Mouse (Mus musculus) heart, embryonic 16.5 days (tissue): ENCODE measurements around the gene AU022252. TPM values are rescaled to one million over a fixed set of nuclear protein-coding genes. Genes with fewer than 3 reads are reported as not detected.

Source experiments
- ATAC-seq: fragments of 200-750 bp; cut with Nextera tagmentation; replicated peaks from 2 replicates; pipeline ENCODE4 v1.8.0; 2017; ENCODE audit warnings: moderate number of reproducible peaks; ENCODE audit not compliant: insufficient read depth, low FRiP score; ENCODE audit errors: extremely low read depth
- H3K27ac ChIP-seq: fragments of 300-500 bp; sonication (generic); 2 replicates; pipeline ENCODE4 v1.5.1; 2014; ENCODE audit warnings: mild to moderate bottlenecking, low read length, control low read depth, moderate library complexity
- H3K27me3 ChIP-seq: fragments of 300-500 bp; sonication (generic); 2 replicates; pipeline ENCODE4 v1.6.1; 2014; ENCODE audit warnings: low read length, mixed read lengths; ENCODE audit not compliant: control insufficient read depth, insufficient read depth
- H3K36me3 ChIP-seq: fragments of 300-500 bp; sonication (generic); 2 replicates; pipeline ENCODE4 v1.6.1; 2014; ENCODE audit not compliant: control insufficient read depth, insufficient read depth
- H3K4me1 ChIP-seq: fragments of 300-500 bp; sonication (generic); 2 replicates; pipeline ENCODE4 v1.6.1; 2014; ENCODE audit warnings: low read length, mixed read lengths; ENCODE audit not compliant: control insufficient read depth, insufficient read depth
- H3K4me2 ChIP-seq: fragments of 300-500 bp; sonication (generic); 2 replicates; pipeline ENCODE4 v1.6.1; 2014; ENCODE audit warnings: low read depth, mild to moderate bottlenecking, control low read depth, low read length
- H3K4me3 ChIP-seq: fragments of 300-500 bp; sonication (generic); 2 replicates; pipeline ENCODE4 v1.5.1; 2014; ENCODE audit warnings: mild to moderate bottlenecking, control low read depth, low read length
- H3K9ac ChIP-seq: fragments of 300-500 bp; sonication (generic); 2 replicates; pipeline ENCODE4 v1.6.1; 2014; ENCODE audit warnings: low read length, control low read depth
- H3K9me3 ChIP-seq: fragments of 300-500 bp; sonication (generic); replicated peaks from 2 replicates; pipeline ENCODE4 v1.6.1; 2016; ENCODE audit warnings: low read length; ENCODE audit not compliant: control insufficient read depth
- WGBS: fragments of 180-500 bp; shearing (Covaris S2); extraction: QIAGEN DNeasy Blood & Tissue Kit; methylation state at CpG from one replicate; pipeline ENCODE4 v1.1.7; 2014; 5-methylcytosine and 5-hydroxymethylcytosine counted together
- polyA plus RNA-seq: library from polyadenylated mRNA; unstranded; fragments of >200 nt; fragmentation: Nextera tagmentation; extraction: Ambion mirVana; gene quantifications from 2 replicates; pipeline ENCODE4 v1.2.1, GENCODE M21; 2015

Gene AU022252
- polyA plus RNA-seq, 1 experiment from 2014 or later: 23.4 TPM

- peak overlapping the region; percentile 86 for H3K4me3 ChIP-seq
- peak overlapping the region; percentile 76 for H3K4me2 ChIP-seq
- peaks cover 2% of the 10 kb centered on the region for H3K36me3 ChIP-seq
- H3K27ac ChIP-seq: peak overlapping the region; percentile 68
- H3K9me3 ChIP-seq: no peaks in the 10 kb centered on the region
- peak; percentile 12; the same call in 1 of the 2 replicates for ATAC-seq
- H3K9ac ChIP-seq: peak overlapping the region; percentile 87
- 10% methylated on average over 16 of the region's 18 CpGs for WGBS
- no peaks in the 10 kb centered on the region for H3K27me3 ChIP-seq
- H3K4me1 ChIP-seq: peaks cover 13% of the 10 kb centered on the region; the same call in 1 of the 2 replicates
These were observed 36.8 kb downstream of the AU022252 start for GRCm38 (mm10) chr4:119195582-119196320.

DNA sequence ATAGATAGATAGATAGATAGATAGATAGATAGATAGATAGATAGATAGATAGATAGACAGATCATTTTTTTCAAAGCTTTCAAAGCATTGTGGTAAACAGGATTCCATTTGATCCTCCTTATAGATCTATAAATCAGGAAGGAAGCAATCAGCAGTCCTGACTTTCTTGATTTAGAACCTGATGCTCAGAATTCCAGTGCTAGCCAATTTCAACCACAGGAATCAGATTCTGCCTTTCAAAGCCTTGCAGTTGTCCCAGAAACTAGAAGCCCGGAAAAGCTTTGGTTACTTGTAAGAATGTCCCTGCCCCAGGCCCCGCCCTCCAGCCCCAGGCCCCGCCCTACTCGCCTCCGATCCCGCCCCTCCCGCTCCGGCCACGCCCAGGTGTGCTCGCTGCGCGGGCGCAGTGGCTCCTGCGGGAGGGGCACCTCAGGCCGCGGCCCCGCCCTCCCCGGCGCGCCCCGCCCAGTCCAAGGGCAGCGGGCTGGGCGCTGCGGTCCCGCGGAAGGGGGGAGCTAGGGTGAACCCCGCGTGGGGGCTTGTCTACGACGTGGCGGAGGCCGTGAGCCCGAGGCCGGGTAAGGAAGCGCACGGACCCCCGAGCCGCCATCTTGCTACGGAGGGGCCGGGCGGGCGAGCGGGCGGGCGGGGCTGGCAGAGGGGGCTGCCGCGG, 37.5 kb downstream of the AU022252 start, which contains the start of gene Svbp:
TSS of gene Svbp (plus strand) at position 398 of the 673 bp plus-strand sequence.
- under 1% methylated on average over 33 of the region's 47 CpGs for WGBS
- peak within 1 kb of the TSS; percentile 68 for H3K27ac ChIP-seq
- H3K36me3 ChIP-seq: peaks cover 2% of the 10 kb centered on the region; the same call in 1 of the 2 replicates
- H3K4me3 ChIP-seq: peak within 1 kb of the TSS; percentile 86
- H3K9ac ChIP-seq: peak within 1 kb of the TSS; percentile 87
- peak within 1 kb of the TSS; percentile 76 for H3K4me2 ChIP-seq
- H3K4me1 ChIP-seq: peaks cover 13% of the 10 kb centered on the region; the same call in 1 of the 2 replicates
- H3K27me3 ChIP-seq: no peaks in the 10 kb centered on the region
- H3K9me3 ChIP-seq: no peaks in the 10 kb centered on the region
- peak; percentile 95 for ATAC-seq

DNA sequence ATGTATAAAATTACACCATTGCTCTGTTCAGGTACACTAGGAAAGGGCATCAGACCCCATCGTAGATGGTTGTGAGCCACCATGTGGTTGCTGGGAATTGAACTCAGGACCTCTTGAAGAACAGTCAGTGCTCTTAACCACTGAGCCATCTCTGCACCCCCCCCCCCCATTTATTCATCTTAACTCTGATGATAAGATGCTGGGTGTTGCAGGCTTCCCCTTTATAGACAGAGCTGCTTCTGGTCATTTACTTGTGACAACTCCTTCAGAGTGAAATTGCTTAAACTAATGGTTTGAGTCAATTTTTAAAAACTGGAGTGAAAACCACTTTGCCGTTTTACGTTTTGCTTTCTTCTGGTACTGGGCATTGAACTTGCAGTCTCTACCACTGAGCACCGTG, 39.8 kb downstream of the AU022252 start:
- H3K27me3 ChIP-seq: no peaks in the 10 kb centered on the region
- ATAC-seq: no peak
- H3K4me2 ChIP-seq: no peak overlapping the region
- peaks cover 13% of the 10 kb centered on the region; the same call in 1 of the 2 replicates for H3K4me1 ChIP-seq
- no peak overlapping the region for H3K9ac ChIP-seq
- no peaks in the 10 kb centered on the region for H3K36me3 ChIP-seq
- 84% methylated on average over 4 of the region's 4 CpGs for WGBS
- no peaks in the 10 kb centered on the region for H3K9me3 ChIP-seq
- no peak overlapping the region for H3K27ac ChIP-seq
- no peak overlapping the region for H3K4me3 ChIP-seq

DNA sequence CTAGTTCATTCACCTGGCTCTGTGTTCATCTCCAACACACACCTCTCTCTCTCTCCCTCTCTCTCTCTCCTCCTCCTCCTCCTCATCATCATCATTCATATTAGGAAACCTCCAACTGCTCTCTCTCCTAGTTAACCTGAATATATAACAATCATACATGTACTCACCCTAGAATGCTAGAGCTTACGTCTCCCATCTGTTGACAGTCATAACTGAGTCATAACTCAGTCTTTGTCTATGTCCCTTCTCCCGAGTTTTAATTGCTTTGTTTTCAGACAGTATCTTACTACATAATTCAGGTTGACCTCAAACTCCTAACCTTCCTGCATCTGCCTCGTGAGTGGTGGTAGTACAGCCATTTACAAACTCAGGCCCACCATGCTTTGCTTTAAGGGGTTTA, 41.2 kb downstream of the AU022252 start:
- H3K27me3 ChIP-seq: no peaks in the 10 kb centered on the region
- H3K4me3 ChIP-seq: no peak overlapping the region
- no peak overlapping the region for H3K4me2 ChIP-seq
- no peaks in the 10 kb centered on the region for H3K36me3 ChIP-seq
- H3K27ac ChIP-seq: no peak overlapping the region
- H3K4me1 ChIP-seq: peaks cover 7% of the 10 kb centered on the region; the same call in 1 of the 2 replicates
- H3K9ac ChIP-seq: no peak overlapping the region
- no peak for ATAC-seq
- no peaks in the 10 kb centered on the region for H3K9me3 ChIP-seq
- 62% methylated on average over 3 of the region's 3 CpGs for WGBS

DNA sequence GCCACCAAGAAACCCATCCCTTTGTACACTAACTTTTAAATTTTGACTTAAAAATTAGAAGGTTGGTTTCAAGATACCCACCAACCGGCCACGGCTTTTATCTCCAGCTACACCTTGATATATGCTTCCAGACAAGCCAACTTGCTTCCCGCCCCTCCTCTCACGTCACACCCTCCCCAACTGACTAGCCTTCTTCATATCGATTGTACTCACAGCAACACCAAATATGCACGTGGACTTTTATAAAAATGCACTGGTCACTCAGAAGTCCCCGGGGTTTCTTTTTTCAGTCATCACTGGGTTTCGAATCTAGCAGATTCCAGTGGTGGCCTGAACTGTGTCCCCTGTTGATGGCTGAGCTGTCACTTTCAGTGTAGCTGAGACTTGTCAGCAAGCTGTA, 41.9 kb downstream of the AU022252 start:
- Histone ChIP-seq H3K27me3 (no peaks in the 10 kb centered on the region), H3K9me3 (no peaks in the 10 kb centered on the region), H3K4me3 (no peak overlapping the region), H3K27ac (no peak overlapping the region), H3K9ac (no peak overlapping the region), H3K4me2 (no peak overlapping the region), H3K36me3 (no peaks in the 10 kb centered on the region), H3K4me1 (peaks cover 4% of the 10 kb centered on the region; the same call in 1 of the 2 replicates)
- ATAC-seq: no peak
- 66% methylated on average over 8 of the region's 8 CpGs for WGBS

DNA sequence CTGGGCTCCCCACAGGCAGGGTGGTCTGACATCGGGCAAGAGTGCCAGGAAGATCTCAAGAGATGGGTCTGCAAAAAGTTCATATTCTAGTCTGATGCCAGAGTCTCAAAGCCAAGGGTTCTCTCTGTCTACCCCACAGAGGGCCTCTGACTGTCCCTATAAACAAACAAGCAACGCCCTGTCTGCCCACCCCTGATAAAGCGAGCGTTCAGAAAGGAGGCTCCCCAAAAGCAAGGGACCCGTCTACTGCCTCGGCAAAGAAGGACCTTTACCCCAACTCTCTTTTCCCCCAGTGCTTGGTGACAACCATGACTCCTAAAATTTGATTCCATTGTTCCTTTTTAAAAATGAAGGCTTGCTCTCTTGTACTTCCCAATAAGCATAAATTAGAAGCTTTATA, 42.6 kb downstream of the AU022252 start, which contains the start of gene Ermap:
TSS of gene Ermap (minus strand) at position 148 of the 400 bp plus-strand sequence.
- no peaks in the 10 kb centered on the region for H3K27me3 ChIP-seq
- H3K9me3 ChIP-seq: no peaks in the 10 kb centered on the region
- H3K4me2 ChIP-seq: no peak within 1 kb of the TSS
- 58% methylated on average over 6 of the region's 6 CpGs for WGBS
- H3K36me3 ChIP-seq: no peaks in the 10 kb centered on the region
- H3K27ac ChIP-seq: no peak within 1 kb of the TSS
- H3K9ac ChIP-seq: no peak within 1 kb of the TSS
- H3K4me3 ChIP-seq: no peak within 1 kb of the TSS
- peaks cover 4% of the 10 kb centered on the region; the same call in 1 of the 2 replicates for H3K4me1 ChIP-seq
- no peak for ATAC-seq

- no peak for ATAC-seq
- H3K27me3 ChIP-seq: no peaks in the 10 kb centered on the region
- no peak overlapping the region for H3K4me3 ChIP-seq
- peaks cover 4% of the 10 kb centered on the region; the same call in 1 of the 2 replicates for H3K4me1 ChIP-seq
- H3K4me2 ChIP-seq: no peak overlapping the region
- whole genome bisulfite sequencing: 77% methylated on average over 6 of the region's 6 CpGs
- H3K27ac ChIP-seq: no peak overlapping the region
- no peak overlapping the region for H3K9ac ChIP-seq
- H3K36me3 ChIP-seq: no peaks in the 10 kb centered on the region
- H3K9me3 ChIP-seq: no peaks in the 10 kb centered on the region
These were observed 43.1 kb downstream of the AU022252 start for GRCm38 (mm10) chr4:119189392-119189791.

- no peaks in the 10 kb centered on the region for H3K36me3 ChIP-seq
- peak overlapping the region; percentile 34 for H3K4me2 ChIP-seq
- peaks cover 4% of the 10 kb centered on the region; the same call in 1 of the 2 replicates for H3K4me1 ChIP-seq
- H3K27ac ChIP-seq: no peak overlapping the region; the same call in 1 of the 2 replicates
- no peaks in the 10 kb centered on the region for H3K9me3 ChIP-seq
- no peak for ATAC-seq
- no peak overlapping the region for H3K9ac ChIP-seq
- no peaks in the 10 kb centered on the region for H3K27me3 ChIP-seq
- WGBS: 32% methylated on average over 11 of the region's 11 CpGs
- H3K4me3 ChIP-seq: peak overlapping the region; percentile 4; the same call in 1 of the 2 replicates
These were observed 44.3 kb downstream of the AU022252 start for GRCm38 (mm10) chr4:119188060-119188785.
